Mouse (Mus musculus) T-helper 17 cell (primary cell): ENCODE data around the gene Mrpl2.

Source experiments
- in situ Hi-C, 2 experiments: fragments of 300-600 bp; cut with MboI, MseI; formaldehyde crosslinking; loops; 1 replicate in 1 of 2; 2 replicates in 1 of 2; pipeline ENCODE4 v1.15.1; 2025; ENCODE audit warnings: high pct_unique_total_duplicates in 2 of 2

The Mrpl2 gene

DNA sequence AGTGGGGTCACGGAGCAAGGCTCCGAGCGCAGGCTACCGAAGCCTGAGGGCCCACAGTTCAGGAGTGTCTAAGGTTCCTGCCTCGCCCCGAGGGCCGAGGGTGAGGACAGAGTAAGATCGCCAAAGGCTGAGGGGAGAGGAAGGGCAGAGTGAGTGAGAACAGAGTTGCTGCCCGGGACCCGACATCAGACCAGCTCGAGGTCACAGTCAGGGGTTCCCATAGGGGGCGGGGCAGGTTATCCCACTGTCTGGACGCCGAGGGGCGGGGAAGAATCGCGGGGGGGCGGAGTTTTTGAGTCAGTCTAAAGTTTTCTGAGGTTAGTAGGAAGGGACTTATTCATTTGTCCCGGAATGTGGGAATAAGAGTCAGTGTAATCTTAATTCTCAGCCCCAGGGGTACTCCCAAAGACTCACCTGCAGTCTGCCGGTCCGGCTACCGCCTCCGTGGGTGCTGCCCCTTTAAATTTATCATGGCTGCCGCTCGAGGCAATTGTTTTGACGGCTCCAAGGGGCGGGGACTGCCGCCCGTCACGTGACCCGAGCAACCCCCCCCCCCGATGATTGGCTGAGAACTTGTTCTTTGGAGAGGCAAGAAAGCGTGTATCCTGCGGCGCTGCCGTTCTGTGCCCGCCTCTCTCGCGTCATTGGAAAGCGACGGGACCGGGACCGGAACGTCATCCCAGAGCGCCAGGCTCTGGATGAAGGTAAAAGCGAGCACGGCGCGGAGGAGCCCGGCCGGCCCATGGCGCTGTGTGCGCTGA is at the start of gene Mrpl2, which contains the start of gene Klc4:
Mrpl2 (plus strand) TSS at position 669 of the 761 bp plus-strand sequence.
Klc4 (minus strand) TSS at position 462 of the 761 bp plus-strand sequence.
- in situ Hi-C loops = no loop called here

DNA sequence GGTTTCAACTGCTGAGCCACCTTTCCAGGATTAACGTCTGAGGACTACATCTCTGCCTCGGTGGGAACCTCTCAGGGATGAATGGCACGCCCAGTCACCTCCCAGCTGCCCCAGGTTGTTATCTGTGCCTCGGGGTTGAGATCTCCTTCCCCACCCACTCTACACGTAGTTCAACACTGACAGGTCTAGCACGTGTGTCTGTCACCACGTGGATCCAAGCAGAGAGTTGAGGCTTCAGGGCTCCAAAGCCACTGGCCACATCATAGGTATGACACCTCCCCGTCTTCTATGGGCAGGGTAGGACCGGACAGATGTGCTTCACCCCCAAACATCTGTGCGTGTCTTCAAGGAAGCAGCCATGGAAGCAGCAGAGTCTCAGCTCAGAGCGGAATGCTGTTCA is 48.1 kb upstream of the Mrpl2 start:
- in situ Hi-C loops = no loop called here

DNA sequence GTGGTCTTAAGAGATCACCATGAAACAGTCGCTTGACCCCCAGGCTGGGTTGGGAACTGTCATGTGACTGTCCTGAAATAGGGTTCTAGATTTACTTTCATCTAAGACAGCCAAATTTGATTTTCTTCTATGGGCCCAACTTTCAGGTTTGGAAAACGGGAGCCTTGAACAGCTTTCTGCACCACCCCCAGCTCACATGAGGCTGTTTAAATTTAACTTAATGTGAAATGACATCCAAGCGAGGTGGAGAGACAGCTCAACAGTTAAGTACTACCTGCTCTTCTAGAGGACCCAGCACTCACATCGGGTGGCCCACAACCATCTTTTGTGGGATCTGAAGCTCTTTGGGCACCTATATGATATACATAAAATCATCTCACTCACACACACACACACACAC is 47.1 kb upstream of the Mrpl2 start:
- in situ Hi-C loops = no loop called here

DNA sequence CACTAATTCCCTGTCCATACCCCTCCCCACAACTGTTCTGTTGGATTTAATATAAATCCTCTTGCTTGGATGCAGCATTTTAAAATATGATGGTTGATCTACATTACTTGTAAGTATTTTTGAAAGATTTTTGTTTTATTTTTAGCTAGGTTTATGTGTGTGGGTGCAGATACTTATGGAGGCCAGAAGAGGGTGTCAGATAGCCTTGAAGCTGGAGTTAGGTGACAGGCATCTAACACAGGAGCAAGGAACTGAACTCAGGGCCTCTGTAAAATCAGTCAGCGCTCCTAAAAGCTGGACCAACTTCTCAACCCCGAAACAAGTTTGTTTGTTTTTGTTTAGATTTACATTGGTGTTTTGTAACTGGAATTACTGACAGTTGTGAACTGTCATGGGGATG is 45.5 kb upstream of the Mrpl2 start:
- in situ Hi-C loops = no loop called here

DNA sequence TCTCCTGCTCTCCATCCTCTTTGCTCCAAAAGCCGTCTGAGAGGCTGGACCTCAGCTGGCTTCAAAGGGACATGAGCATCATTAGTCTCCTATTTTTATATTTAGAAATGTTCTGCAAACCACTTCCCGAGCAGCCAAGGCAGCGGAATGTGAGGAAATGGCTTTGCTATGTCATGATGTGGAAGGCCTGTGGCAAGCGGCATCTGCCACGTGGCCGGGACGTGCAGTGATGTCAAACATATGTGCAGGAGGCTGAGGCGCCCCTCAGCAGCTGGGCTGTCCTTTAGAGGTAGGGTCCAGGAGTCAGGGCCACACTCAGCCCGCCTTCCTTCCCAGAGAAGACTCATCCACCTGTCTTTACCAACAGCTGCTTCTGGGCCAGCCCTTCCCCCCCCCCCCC is 43.8 kb upstream of the Mrpl2 start:
- in situ Hi-C loops = no loop called here

DNA sequence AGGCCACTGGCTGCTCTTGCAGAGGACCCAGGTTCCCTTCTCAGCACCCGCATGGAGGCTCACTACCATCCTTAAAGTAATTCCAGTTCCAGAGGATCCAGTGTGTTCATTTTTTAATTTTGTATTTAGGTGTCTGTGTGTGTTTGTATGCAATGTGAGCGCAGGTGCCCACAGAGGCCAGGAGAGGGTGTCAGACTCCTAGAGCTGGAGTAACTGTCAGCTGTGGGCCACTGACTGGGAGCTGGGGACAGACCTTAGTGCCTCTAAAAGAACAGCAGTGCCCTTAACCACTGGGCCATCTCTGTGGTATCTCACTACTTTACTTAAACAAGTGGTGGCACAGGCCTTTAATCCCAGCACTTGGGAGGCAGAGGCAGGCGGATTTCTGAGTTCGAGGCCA is 42.8 kb upstream of the Mrpl2 start:
- in situ Hi-C loops = no loop called here

DNA sequence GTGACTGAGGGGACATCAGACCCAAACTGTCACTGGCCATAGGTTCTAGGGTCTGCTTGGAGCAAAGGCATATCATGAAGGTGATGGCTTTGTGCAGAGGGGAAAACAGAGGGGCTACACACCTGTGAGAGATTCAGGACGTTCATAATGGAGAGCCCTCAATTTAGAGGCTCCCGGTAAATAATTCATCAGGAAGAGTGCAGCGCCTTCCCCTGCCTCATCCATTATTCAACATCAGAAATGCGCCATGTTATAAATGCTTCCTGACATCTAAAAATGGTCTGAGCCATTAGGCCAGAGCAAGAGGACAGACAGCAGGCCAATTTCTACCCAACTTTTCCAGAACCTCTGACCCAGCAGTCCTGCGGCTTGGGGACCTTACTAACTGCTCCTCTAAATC is 40.9 kb upstream of the Mrpl2 start:
- in situ Hi-C loops = no loop called here

DNA sequence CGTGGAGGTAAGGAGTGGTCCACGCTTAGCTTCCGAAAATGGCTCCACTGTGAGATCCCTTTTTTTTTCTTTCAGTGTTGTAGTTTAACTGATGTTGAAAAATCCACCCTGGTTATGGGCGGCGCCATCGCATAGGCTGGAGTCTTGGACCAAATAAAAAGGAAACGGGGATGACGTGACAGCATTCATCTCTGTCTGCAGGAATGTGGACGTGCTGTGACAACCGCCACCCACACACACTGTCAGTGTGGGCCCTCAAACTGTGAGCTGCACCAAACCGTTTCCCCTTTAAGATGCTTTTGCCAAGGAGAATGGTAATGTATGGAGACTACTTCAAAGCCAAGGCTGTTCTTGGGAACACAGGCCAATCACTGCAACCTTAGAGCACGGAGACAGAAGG is 40.0 kb upstream of the Mrpl2 start:
- in situ Hi-C loops = no loop called here

DNA sequence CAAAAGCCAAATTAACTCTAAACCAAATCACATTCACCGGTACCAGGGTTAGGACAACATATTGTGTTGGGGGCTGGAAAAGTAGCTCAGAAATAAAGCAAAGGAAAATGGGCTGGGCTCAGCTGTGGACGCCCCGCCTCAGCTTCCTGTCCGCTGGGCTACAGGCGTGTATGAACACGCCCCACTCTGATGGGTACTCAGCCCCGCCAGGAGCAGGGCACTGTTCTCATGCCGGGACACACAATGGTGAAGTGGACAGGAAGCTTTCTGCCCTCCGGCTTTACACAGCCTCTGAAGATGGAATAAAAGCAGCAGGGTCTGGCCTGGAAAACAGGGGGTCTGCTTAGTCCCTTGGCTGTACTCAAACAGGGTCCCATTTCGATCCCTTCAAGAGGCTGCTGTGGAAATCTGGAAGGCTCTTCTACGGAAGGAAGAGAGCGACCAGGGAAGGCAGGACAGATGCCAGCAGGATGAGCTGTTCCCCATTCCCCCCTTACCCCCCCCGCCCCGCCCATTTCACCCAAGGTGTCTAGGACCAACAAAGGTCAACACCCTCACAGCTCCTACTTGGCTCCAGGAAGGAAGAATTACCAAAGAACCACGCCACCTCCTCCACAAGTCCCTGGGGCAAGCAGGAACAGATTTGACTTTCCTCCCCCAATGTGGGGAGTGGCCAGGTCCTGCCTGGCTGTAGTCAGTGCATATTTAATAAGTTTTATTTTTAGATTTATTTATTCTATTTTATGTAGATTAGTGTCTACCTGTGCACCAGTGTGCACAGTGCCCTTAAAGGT is 36.1 kb upstream of the Mrpl2 start:
- in situ Hi-C loops = no loop called here

DNA sequence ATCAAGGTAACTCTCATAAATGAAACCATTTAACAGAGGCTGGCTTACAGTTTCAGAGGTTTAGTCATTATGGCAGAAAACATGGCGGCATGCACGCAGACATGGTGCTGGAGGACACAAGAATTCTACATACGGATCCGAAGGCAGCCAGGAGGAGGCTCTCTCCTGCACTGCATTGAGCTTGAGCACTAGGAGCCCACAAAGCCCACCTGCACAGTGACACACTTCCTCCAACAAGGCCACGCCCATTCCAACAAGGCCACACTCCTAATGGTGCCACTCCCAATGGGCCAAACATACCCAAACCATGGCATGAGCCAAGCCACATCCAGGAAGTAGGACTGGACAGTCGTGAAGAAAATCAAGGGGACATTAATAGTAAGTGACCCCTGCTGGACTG is 34.7 kb upstream of the Mrpl2 start:
- in situ Hi-C loops = no loop called here

DNA sequence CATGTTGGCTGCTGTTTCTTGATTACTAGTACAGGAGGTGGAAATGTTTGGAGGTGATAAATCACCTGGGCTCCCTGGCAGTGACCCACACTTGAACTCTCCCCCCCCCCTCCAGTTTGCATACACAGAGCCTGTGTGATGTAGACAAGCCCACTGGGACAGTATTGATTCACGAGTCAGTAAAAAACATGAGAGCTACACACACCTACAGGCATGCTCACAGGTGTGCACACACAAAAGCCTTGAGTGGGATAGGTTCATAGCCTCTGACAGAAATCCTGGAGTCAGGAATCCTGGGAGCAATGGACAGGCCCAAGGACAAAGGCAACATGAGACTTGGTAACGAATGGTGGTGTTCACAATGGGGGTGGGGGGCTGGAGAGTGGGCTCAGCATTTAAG is 33.8 kb upstream of the Mrpl2 start:
- in situ Hi-C loops = no loop called here

DNA sequence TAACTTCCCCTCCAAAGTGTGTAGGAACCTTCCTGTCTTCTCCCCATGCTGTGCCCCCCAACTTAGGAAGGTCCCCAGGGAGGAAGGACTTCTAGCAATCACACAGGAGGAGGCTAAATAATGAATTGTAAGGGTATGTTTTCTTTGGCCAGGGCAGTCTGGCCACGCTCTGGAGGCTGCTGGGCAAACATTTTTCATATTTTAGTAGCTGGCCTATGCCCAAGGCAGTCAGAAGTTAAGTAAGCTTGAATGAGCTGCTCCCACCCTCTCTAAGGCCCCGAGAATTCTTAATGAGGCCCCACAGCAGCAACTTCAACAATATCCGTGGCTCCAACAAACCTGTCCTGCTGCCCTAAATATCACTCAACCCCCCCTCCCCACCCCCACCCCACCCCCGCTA is 33.2 kb upstream of the Mrpl2 start:
- in situ Hi-C loops = no loop called here

DNA sequence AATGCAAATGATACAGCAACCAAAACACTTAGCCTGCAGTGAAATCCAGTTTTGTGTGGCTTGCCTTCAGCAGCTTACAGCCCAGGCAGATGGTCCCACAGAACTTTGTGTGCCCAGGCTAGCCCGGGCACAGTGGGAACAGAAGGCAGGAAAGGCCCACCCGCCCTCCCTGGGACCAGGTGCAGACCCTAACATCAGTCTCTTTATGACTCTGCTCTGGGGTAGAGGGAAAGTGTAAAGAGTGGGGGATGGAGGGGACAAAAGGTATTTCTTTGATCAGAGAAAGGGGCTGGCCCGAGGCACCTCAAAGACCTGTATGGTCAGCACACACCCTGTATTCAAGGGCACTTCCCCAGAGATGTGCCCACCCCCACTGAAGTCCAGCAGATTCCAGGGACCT is 32.8 kb upstream of the Mrpl2 start:
- in situ Hi-C loops = no loop called here

DNA sequence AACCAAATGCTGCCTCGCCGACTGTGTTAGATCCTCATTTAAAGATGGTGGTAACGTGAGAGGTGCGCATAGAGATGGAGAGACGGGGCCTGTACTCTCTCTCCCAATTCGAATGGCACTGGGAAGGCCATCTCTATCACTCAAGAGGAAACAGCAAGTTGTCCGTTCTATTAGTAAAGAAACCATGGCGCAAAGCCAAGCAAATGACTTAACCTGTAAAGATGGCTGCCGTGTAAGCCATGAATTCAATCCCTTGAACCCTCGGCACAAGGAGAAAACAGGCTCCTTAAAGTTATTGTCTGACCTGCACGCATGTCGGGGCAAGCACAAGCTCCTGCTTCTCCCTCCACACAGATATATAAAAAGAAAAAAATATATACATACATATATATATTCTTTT is 28.2 kb upstream of the Mrpl2 start:
- in situ Hi-C loops = no loop called here

DNA sequence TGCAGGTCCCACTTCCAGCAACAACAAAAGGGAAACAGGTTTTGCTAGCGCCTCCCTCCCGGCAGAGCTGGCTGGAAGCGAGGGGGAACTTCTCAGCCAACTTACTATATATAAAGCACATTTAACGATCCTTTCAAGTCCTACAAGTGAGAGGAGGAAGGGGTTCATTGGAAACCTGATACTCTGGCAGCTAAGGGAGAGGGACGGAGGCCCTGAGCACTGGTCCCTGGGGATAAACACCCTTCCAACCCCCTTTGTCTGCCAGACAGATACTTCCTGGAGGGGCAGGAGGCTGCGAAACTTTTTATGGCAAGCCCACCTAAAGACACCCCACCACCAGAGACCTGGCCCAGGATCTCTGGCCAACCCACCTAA is 27.6 kb upstream of the Mrpl2 start:
- in situ Hi-C loops = no loop called here

DNA sequence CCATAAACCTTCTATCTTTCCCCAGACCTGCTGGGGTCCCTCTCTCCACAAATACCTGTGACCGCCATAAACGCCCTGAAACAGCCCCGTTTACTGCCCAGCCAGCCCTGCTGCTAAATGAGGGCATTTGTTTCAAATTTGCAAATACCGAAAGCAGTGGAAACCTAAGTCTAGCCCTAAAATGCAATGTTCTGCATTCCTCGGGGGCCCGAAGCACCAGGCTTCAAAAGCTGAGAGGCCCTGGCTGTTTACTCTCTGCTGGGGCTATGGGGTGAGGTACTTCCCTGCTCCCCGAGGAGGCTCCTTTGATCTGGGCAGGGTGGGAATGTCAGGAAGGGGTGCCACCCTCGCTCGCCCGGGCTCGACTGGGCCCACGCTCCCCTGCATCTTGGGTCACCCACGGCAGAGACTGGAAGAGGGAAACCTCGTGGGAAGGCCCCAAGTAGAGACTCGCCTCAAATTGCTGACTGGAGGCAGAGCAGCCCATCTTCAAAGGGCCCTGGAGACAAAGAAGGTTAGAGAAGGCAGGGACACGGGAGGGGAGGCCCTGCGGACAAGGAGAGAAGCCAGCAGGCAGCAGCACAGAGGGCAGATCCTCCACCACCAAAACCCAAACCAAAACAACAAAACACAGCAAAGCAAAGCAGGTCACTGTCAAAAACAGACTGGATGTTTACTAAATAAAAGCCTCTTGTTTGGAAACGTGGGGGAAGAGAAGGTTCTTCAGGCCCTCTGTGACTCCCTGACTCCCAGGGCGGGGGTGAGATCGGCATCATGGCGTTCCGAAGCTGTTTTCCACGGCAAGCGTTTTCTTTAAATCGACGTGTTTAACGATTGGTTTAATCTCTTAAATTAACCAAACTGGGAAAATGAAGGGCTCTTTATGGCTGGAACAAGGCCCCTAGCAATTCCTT is 27.0 kb upstream of the Mrpl2 start:
- in situ Hi-C loops = no loop called here

DNA sequence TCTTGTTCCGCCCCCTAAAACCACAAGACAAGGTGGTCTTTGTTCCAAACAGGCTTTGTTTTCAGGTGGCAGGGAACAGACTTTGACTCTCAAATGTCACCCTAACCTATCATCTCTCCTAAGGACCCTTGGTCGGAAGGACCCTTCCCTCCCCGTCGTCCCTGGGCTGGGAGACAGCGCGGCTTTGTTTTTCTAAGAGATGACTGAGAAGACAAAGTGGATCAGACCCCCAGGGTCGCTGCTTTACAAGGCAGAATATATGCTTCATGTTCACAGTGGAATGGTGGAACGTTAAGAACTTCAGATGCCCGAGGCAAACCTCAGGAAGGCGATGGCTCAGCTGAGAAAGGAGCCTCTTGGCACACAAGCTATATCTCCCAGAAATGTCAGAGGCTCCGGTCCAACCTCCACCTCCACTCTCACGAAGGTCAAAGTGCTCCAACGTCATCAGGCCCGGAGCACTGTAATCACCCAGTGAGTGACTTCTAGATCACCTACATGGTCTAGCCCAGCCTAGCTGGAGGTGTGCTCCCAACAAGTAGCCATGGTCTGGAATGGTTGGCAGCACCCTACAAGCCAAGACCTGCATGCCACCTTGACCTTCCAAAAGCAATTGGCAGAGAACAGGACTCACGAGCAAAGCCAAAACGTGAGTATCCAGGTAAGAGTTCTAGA is 26.2 kb upstream of the Mrpl2 start:
- in situ Hi-C loops = loop anchor here in 1 of 2 experiments (5.0 kb wide), 1 partner anchor 93 kb away; no protein-coding TSS in a partner anchor

DNA sequence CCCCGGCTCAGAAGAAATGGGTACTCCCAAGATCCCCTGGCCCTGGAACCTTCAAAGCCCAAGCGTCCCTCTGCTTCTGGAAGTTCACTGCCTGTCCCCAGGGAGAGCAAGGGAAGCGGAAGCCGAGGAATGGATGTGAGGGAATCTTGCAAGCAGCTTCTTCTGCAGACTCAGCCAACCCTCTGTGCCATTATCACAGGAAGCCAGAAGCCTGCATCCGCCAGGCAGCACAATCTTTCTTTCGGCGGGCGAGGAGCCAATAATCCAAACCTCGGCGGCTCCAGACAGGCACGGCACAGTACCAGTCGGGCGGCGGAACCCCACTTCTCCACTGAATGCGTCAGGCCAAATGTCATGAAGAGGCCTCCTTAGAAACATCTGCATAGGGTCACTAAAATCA is 24.7 kb upstream of the Mrpl2 start:
- in situ Hi-C loops = loop anchor here in 1 of 2 experiments (5.0 kb wide), 1 partner anchor 94 kb away; no protein-coding TSS in a partner anchor

DNA sequence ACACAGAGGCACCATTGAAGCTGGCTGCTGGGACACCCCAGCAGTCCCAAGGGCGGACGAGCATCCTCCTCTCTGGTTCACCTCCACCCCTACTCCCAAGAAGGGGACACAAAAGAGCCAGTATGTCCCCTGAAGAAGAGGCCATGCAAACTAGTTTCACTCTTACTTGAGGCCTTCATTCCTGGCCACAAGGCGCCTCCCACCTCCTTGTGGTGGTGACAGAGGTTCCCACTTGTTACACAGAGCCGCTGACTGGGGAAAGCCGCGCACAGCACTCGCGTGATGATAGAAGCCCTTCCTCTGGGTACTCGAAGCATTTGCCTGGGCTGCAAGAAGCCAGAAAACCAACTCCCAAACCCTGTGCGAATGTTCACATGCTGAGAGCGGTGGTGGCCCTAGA is 23.8 kb upstream of the Mrpl2 start:
- in situ Hi-C loops = loop anchor here in 1 of 2 experiments (5.0 kb wide), 1 partner anchor 95 kb away; no protein-coding TSS in a partner anchor

DNA sequence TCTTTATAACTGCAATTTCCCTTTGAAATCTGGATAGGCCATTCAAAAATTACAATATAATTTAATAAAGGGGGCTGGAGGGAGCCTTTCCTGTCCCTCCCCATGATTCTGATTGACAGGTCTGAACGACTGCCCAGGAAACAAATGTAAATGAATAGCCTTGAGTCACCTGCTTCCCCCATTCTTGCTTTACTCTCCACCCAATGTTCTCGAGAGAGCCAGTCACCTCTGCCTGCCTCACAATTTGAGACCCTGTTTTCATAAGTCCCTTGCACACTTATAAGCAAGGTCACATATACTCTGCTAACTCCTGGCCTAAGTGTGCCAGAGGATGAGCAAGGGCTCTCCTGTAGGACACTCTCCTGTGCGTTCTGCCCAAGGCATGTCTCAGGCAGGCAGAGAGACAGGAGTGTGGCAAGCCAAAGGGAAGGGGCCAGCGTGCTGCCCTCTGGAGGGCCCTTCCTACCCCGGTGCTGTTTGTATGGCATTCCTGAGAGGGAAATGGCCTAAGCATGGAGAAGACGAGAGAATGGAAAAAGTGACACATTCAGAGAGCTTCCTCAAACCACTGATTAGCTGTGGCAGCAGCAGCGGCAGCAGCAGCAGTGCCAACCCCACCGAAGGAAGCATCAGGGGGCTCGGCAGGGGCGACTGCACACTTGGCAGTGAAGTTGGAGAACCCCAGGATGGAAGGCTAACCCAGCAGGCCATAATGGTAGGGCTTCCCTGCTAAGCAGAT is 22.0 kb upstream of the Mrpl2 start:
- in situ Hi-C loops = loop anchor here in 1 of 2 experiments (5.0 kb wide), 1 partner anchor 97 kb away; no protein-coding TSS in a partner anchor
